Mouse (Mus musculus) heart, postnatal 0 days (tissue): Measurements from ENCODE around the gene Syn3.

ENCODE experiments used
- CTCF ChIP-seq: IDR thresholded peaks from 2 replicates; pipeline ENCODE4 v1.5.1; 2016; ENCODE audit warnings: antibody characterized with exemption, control low read depth, low read depth
- EP300 ChIP-seq: IDR thresholded peaks from 2 replicates; pipeline ENCODE4 v1.6.1; 2016; ENCODE audit warnings: antibody characterized with exemption, low read depth

DNA sequence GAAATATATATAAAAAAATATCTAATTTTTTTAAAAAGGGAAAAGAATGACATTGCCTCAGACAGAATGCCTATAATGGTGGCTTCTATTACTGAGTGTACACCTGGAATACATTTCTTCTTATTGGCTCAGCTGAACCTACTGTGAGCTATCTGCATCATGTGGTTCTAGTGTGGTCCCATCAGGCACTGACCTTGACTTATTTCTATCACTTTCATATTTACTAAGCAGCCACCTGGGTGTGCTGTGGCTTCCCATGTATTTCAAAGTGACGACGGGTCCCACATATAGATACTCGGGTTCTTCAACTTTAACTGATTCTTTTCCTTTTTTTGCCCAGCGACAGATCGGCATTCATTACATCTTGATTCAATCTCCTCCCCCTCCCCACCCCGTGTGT, 255.2 kb downstream of the Syn3 start:
- TF ChIP-seq CTCF = no peak
- TF ChIP-seq EP300 = no peak
